Mouse (Mus musculus): ENCODE data around the gene Tmem120b.

DNA sequence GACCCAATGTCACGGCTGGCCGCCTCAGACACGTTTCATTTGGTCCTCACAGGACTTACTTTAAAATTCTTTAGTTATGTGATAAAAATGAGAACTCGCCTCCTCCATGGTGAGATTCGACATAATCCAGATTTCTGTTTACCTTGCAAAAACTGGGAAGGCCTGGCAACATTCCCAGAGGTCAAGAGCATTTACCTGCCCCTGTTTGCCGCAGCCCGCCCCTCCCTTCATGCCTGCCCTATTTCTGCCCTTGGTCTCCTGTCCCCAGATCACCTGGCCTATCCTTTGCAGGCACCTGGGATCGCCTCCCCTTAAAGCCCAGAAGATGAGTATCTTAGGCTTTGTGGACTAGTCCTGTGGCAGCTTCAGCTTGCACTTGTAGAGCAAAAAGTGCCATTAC, 49.6 kb downstream of the Tmem120b start:
- TF ChIP-seq CTCF (IDR thresholded peaks at IDR 0.05; ENCODE audit: low read depth) = no peak
- no peak for TF ChIP-seq EP300 (IDR thresholded peaks at IDR 0.05; ENCODE audit: low read depth)
